Mouse (Mus musculus) spleen, adult 2 months (tissue): ENCODE measurements at regions not wholly inside any gene's neighbourhood (a gene's known extent, or its start where the extent isn't known, plus 50 kb on each side); places are given as distances from the start of the nearest gene placed in this dataset.

Experiments
- DNase-seq, 2 experiments: peaks; one replicate each; pipeline versions ENCODE4 v3.0.0 to v3.0.0-alpha.2; 2012 to 2021; ENCODE audit warnings: low spot score in 2 of 2, low read depth in 1 of 2
- H3K27ac ChIP-seq: fragments of 200-500 bp; 2 replicates; pipeline ENCODE4 v1.5.1; 2012; ENCODE audit warnings: low read length, inconsistent platforms; ENCODE audit not compliant: insufficient read depth
- H3K27me3 ChIP-seq: fragments of 200-500 bp; 2 replicates; pipeline ENCODE4 v1.6.1; 2012; ENCODE audit warnings: mild to moderate bottlenecking, moderate library complexity, low read length, inconsistent platforms; ENCODE audit not compliant: control insufficient read depth, insufficient read depth
- H3K36me3 ChIP-seq: fragments of 200-500 bp; 2 replicates; pipeline ENCODE4 v1.6.1; 2012; ENCODE audit warnings: mild to moderate bottlenecking, low read length, inconsistent platforms; ENCODE audit not compliant: control insufficient read depth, insufficient read depth
- H3K4me1 ChIP-seq: fragments of 200-500 bp; 2 replicates; pipeline ENCODE4 v1.6.1; 2011; ENCODE audit warnings: inconsistent platforms; ENCODE audit not compliant: control insufficient read depth, insufficient read depth, insufficient read length
- H3K4me3 ChIP-seq: fragments of 200-500 bp; 2 replicates; pipeline ENCODE4 v1.5.1; 2011; ENCODE audit warnings: mild to moderate bottlenecking, inconsistent platforms; ENCODE audit not compliant: insufficient read depth, insufficient read length; ENCODE audit errors: extremely low read depth
- CTCF ChIP-seq: fragments of 200-500 bp; IDR thresholded peaks from 2 replicates; pipeline ENCODE4 v1.5.1; 2011; ENCODE audit warnings: mild to moderate bottlenecking, inconsistent platforms; ENCODE audit not compliant: insufficient read depth, insufficient read length, insufficient replicate concordance; ENCODE audit errors: extremely low read depth
- POLR2A ChIP-seq: fragments of 200-500 bp; IDR thresholded peaks from 2 replicates; pipeline ENCODE4 v1.6.1; 2011; ENCODE audit warnings: low read depth, low read length, inconsistent platforms
- WGBS: fragments of 180-500 bp; shearing (Covaris S2); methylation state at CpG from one replicate; pipeline ENCODE4 v1.1.7; 2018; 5-methylcytosine and 5-hydroxymethylcytosine counted together

DNA sequence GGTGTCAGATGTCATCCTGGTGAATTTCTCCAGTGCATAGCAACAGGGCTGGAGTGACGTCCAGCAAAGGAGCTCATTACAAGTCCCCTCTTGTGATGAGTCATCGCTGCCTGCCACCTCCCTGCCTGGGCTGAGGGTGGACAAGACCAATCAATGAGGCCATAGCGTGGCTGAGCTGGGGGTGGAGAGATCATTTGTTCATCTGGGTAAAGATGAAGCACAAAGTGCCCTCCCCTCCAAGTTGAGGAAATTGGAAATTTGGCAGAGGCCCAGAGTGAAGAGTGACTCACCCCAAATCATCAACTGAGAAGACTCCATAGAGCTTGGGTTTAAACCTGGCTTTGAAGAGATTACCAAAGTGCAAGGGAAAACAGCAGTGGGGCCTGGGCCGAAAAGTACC lies 1626.3 kb upstream of the Gm6569 start:
- DNase-seq = no peak
- no peaks in the 10 kb centered on the region for H3K27me3 ChIP-seq
- H3K27ac ChIP-seq = no peak overlapping the region
- TF ChIP-seq CTCF (no peak), POLR2A (no peak)
- H3K4me3 ChIP-seq = no peak overlapping the region
- WGBS = 72% methylated on average over 4 of the region's 4 CpGs
- H3K36me3 ChIP-seq = no peaks in the 10 kb centered on the region
- H3K4me1 ChIP-seq = no peaks in the 10 kb centered on the region

DNA sequence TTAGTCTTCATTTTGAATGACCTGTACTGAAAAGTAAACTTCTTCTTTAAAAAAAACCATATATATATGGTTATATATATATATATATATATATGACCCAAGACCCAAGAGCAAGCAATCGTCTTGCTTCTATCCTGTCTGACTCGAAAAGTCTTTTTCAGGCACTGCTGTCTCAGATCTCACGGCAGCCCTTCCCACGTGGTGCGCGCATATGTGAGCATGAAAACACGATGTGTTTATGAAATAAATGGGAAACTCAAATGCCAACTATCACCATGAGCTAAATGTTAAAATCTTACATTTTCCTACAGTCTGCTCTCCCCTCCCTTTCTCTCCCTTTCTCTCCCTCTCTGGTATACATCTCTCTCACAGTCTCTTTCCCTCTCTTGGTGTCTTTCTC lies 1625.4 kb upstream of the Gm6569 start:
- Histone ChIP-seq H3K36me3 (no peaks in the 10 kb centered on the region), H3K27me3 (no peaks in the 10 kb centered on the region), H3K27ac (no peak overlapping the region), H3K4me1 (no peaks in the 10 kb centered on the region), H3K4me3 (no peak overlapping the region)
- no peak for TF ChIP-seq CTCF
- TF ChIP-seq POLR2A = no peak
- DNase-seq = no peak
- WGBS = 80% methylated on average over 7 of the region's 7 CpGs

DNA sequence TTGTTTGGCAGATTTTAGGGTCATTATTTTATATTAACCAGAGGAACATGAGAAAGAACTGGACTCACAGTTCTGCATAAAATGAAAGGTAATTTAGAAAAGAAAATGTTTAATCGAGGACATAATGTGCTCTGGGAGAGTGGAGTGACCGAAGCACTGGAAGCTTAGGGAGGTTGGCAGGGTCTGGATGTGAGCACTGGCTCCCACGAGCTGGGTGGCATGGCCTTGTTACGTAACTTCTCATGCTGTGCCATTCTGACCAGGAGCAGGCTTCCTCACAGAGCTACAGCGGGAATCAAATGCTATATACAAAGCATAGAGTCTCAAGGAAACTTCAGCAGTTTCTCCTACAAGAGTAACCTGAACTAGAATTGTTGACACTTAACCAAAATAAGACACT lies 1616.6 kb upstream of the Gm6569 start:
- Histone ChIP-seq H3K27ac (no peak overlapping the region), H3K36me3 (no peaks in the 10 kb centered on the region), H3K4me1 (no peaks in the 10 kb centered on the region), H3K27me3 (no peaks in the 10 kb centered on the region), H3K4me3 (no peak overlapping the region)
- 81% methylated on average over 5 of the region's 5 CpGs for WGBS
- TF ChIP-seq CTCF = no peak
- TF ChIP-seq POLR2A = no peak
- DNase-seq = no peak

DNA sequence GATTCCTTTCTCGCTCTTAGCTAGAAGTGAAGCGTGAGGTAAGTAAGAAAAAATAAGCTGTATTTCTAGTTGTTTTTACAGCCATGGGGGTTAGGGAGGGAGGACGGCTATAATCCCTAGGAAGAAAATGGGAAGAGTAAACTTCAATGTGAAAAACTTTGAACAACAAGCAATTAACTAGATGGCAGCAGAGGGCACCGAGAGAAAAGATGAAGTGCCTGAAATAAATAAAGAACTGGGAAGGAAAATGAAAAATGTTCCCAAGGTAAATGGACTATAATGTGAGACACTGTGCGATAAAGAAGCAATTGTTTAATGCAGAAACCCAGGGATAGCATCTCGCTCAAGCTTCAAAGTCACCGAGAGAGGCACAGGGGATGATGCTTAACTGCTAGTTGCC lies 1614.4 kb upstream of the Gm6569 start:
- TF ChIP-seq POLR2A (no peak), CTCF (no peak)
- H3K36me3 ChIP-seq = no peaks in the 10 kb centered on the region
- H3K4me3 ChIP-seq = no peak overlapping the region
- no peaks in the 10 kb centered on the region for H3K27me3 ChIP-seq
- H3K27ac ChIP-seq = no peak overlapping the region
- no peaks in the 10 kb centered on the region for H3K4me1 ChIP-seq
- WGBS = 83% methylated on average over 7 of the region's 7 CpGs
- DNase-seq = no peak

DNA sequence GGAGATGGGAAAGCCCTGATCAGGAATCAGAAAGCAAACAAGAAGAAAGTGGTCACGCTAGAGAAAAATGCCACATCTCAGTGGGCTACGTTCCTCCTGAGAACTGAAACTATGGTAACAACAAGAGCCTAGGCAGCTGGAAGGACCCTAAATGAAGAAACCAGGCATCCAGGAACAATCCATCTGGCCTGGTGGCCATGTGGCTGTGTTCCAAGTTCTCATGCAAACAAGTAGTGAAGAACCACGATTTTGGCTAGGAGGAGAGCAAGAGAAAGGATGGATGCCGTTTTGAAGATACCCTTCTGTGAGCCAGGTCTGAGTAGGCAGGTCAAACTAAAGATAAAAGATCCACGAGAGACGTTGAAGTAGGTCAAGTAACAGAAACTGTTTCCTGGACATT lies 1613.6 kb upstream of the Gm6569 start:
- H3K36me3 ChIP-seq = no peaks in the 10 kb centered on the region
- no peak for DNase-seq
- 83% methylated on average over 6 of the region's 6 CpGs for WGBS

GRCm38 (mm10) chr15:72232355-72232754 lies 1602.0 kb upstream of the Gm6569 start:
- no peak overlapping the region for H3K27ac ChIP-seq
- no peaks in the 10 kb centered on the region for H3K27me3 ChIP-seq
- WGBS = 26% methylated on average over 2 of the region's 2 CpGs

More for the DNA sequence above, 1613.6 kb upstream of the Gm6569 start:
- Histone ChIP-seq H3K4me3 (no peak overlapping the region), H3K4me1 (no peaks in the 10 kb centered on the region), H3K27me3 (no peaks in the 10 kb centered on the region), H3K27ac (no peak overlapping the region)
- TF ChIP-seq CTCF (no peak), POLR2A (no peak)

GRCm38 (mm10) chr15:72264619-72265018 lies 1569.7 kb upstream of the Gm6569 start:
- TF ChIP-seq POLR2A (no peak), CTCF (no peak)
- no peak for DNase-seq
- no peaks in the 10 kb centered on the region for H3K36me3 ChIP-seq
- no peak overlapping the region for H3K4me3 ChIP-seq
- H3K27ac ChIP-seq = no peak overlapping the region
- WGBS = 82% methylated on average over 3 of the region's 3 CpGs
- H3K27me3 ChIP-seq = no peaks in the 10 kb centered on the region
- H3K4me1 ChIP-seq = no peaks in the 10 kb centered on the region

More at GRCm38 (mm10) chr15:72232355-72232754, 1602.0 kb upstream of the Gm6569 start:
- no peak for DNase-seq
- Histone ChIP-seq H3K4me3 (no peak overlapping the region), H3K36me3 (no peaks in the 10 kb centered on the region), H3K4me1 (no peaks in the 10 kb centered on the region)
- no peak for TF ChIP-seq POLR2A
- no peak for TF ChIP-seq CTCF

GRCm38 (mm10) chr15:72283846-72284245 lies 1550.5 kb upstream of the Gm6569 start:
- 58% methylated on average over 1 of the region's 1 CpGs for WGBS
- H3K27me3 ChIP-seq = no peaks in the 10 kb centered on the region

More at GRCm38 (mm10) chr15:72283846-72284245, 1550.5 kb upstream of the Gm6569 start:
- Histone ChIP-seq H3K4me1 (no peaks in the 10 kb centered on the region), H3K4me3 (no peak overlapping the region), H3K36me3 (no peaks in the 10 kb centered on the region), H3K27ac (no peak overlapping the region)
- DNase-seq = no peak
- TF ChIP-seq CTCF (no peak), POLR2A (no peak)
